Mouse (Mus musculus) frontal cortex, postnatal 25 days (tissue): ENCODE measurements around the gene Fxr1.
A peak's percentile ranks its signal among the peaks of the same experiment; 100 is the strongest.
"Not testable (repeated sequence)": the region's sequence is repeated elsewhere in the genome, so short reads cannot be mapped to it uniquely, and the experiment has no call there.

Experiments used
- DNase-seq, 2 experiments: peaks; one replicate each; pipeline ENCODE4 v3.0.0; 2022; ENCODE audit warnings: low spot score in 2 of 2

Fxr1 gene

DNA sequence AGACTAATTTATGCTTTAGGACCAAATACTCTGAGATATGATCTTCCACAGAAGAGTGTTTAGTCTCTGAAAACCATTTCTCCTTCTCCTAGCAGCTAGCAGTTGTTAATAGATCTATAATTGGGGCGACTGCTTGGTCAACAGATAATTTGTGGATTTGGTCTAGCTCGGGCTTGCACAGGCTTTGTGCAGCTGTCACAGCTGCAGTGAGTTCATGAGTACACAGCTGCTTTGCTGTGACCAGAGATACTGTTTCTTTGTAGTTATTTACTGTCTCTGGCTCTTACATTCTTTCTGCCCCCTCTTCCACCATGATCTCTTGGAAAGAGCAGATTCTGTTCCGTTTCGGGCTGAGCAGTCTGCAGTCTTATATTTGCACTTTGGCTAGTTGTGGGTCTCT lies 22.2 kb downstream of the Fxr1 start:
- DNase-seq = no peak

DNA sequence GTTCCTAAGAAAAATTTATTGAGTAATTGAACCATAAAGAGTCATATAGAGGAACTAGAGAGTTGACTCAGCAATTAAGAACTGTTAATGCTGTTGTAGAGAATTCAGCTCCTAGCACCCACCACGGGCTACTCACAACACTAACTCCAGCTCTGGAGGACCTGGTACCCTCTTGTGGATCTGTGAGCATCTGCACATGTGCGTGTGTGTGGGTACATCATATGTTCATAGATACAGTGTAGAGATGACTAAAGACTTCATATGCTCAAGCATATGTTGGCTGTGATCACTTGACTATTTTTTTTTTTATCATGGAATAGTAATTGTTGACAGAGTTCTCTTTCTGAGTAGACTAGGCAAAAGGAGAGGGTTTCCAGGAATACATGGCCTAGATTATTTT lies 42.6 kb downstream of the Fxr1 start:
- no peak for DNase-seq

DNA sequence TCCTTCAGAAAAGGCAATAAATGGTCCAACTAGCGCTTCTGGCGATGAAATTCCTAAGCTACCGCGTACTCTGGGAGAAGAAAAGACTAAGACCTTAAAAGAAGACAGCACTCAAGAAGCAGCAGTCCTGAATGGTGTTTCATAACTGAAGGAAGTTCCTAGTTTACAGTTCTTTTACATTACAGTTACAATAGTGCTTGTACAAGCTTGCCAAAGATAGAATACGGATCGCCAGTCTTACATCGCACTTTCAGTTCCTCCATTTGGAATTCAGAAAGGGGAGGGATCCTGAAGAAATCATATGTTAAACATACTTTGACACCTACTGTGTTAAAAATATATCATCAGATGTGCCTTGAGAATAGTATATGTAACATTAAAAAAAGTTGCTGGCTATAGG lies 49.2 kb downstream of the Fxr1 start:
- not testable (repeated sequence) for DNase-seq

DNA sequence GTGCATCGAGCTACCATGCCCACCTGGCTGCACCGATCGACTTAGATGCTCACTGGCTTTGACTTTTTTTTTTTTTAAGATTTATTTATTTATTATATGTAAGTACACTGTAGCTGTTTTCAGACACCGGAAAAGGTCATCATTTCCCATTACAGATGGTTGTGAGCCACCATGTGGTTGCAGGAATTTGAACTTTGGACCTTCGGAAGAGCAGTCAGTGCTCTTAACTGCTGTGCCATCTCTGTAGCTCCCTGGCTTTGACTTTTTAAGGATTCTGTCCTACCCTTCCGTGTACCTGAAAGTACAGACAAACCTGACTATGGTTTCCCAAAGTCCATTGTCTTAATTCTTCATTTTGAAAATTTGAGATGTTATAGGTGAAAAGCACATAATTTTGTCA lies 53.0 kb downstream of the Fxr1 start:
- DNase-seq = no peak

DNA sequence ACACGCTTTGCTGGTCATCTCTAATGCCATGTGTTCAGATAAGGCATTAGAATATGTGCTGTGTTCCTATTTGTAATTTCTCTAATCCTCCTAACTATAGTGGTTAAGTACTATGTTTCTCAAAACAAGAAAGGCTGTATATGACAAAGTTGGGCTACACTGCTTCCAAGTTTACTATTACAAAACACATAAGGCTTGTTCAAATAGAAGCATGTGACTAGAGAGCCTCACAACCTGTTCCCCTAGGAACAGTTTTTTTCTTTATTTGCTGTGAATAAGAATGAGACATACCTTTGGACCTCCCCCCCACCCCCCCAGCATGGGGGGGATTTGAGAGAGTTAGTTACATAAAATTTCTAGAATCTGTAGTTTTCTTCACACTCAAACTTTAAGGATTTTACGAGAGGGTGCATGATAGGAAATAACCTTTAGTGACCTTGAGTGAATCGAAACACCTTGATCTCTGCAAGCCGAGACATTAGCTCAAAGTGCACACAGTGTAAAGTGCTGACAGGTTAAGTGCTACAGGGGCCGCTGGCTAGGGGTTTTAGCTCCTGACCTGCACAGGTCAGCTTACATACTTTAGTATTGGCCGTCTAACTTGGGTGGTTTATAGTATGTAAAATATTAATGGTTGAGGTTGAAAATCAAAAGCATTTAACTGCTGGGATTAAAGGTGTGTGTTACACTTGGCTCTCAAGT lies 56.5 kb downstream of the Fxr1 start:
- DNase-seq = no peak

DNA sequence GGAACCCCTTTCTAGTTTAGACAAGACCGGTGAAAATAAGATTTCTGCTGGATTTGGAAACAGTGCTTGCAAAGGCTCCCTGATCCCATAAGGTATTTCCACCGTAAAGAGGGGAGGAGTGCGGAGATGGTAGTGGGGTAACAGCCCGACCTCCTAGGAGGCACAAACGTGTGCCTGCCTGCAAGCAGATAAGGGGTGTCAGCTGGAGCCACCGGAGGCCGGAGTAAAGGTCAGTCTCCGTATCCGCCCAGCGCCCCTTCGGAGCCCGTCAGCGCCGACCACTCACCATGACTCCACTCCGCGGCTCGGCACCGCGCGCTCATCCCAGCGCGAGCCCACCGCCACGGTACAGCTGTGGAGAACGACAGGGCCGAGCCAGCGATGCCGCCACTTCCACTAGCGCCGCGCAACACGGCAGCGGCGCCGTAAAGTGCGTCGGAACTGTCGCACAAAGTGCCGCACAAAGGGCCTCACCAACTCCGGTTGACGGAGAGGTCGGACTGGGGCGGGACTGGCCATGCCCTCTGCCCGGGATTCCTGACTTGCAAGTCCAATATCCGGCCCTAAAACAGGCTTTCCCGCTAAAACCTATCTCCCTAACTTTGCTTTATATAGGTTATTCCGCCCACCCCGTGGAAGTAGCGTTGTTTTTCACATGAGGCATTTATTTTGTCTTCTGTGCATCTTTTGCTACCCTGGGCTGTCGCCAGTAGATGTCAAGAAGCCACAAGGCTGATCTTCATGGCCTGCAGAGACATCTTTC lies 61.3 kb downstream of the Fxr1 start, which contains the start of gene Dnajc19:
Gene Dnajc19, minus strand, starts transcription at position 422 of the 763 bp plus-strand sequence.
- DNase-seq = peak; percentile 94 to 99

DNA sequence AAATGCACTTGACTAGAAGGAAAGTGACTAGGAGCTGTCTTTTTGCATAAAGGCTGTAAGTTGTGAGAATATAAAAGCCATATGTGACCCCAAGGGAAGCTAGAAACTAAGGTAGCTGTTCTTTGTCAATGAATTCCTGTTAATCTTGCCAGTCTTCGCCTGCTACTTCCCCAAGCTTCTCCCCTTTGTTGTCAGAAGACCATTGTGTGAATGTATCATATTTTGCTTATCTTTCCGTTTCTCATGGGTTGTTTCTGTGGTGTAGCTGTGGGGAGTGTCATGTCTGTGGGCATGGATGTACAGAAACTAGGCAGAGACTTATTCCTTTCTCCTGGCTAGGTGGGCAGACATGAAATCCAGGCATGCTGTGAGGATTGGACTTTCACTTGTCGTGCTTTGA lies 62.2 kb downstream of the Fxr1 start:
- no peak for DNase-seq

DNA sequence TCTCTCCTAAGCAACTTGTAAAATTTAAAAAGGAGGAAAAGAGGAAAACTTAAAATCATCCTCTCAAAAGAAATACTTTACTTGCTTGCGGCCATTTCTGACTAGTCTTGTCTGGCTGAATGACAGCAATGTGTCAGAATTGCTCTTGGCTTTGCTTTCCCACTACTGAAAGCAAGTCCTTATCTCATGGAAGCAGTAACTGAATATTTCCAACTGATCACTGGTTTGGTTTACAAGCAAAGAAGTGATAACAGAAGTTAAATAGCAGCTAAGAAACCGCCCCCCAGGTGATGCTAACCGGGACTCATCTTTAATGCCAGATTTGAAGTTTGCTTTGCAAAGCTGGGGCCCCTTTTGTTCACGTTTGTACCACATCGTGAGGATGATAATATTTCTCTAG lies 63.9 kb downstream of the Fxr1 start:
- no peak for DNase-seq

DNA sequence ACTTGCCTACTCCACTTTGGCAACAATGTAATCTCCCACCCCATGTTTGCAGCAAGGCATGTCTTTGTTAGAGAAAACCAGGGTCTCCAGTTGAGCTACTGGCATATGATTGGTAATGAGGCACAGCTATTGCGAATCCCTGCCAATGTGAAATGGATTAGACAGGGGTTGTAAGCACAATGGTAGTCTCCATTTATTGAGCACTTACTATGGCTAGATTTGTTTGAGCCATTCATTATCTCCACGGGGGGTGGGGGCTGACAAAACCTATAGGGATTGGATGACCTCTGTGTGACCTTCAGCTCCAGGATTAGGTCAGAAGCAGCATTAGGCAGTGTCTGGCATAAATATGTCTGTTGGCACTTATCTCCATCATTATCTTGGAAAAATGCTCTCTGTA lies 83.1 kb downstream of the Fxr1 start:
- DNase-seq = no peak

DNA sequence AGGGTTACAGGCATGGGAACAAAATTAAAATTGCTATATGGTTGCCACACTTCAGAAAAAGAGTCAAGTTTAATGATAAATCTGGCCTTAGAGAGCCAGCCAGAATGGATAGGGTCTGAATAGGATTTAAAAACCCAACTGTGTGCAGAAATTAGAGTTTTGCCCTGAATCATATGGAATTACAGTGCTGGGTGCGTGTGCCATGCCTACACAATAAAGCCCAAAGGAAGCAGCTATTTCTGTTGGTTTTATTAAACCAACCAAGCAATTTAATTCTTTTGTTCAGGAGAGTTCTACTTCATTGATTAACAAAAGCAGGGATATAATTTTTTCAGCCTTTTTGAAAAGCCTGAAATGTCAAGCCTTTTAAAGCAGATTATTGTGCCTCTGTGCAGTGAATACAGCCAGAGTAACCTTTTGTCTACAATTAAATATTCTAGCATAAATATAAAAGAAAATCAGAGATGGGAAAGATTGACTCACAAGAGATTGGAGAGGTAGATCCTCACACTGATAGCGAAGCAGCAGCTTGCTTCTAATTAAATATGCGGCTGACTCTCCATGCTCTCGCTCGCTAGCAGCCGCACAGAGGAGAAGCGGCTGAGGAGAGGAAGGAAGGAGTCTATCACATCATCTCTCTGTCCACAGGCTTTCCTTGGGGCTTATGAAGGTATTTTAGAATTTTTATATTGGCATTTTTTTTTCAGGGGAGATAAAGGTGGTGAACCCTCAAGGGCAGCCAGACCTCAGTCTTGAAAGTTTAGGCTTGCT lies 84.3 kb downstream of the Fxr1 start:
- no peak for DNase-seq

DNA sequence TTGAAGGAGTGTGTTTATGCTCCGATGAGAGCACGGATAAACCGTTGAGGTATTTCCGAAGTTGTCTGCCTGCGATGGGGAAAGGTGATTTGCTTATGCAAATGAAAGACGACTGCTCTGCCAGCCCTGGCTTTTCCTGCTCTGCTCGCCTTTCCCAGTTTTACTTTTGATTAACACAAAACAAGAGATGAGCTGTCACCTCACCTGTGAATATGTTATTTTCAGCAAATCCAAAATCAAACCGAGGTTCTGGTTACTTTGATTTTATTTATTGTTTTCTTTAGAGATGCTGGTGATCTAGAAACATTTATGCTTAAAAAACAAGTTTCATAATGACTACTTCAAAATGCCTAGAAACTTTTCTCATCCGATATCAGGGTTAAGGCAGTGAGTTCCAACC lies 86.7 kb downstream of the Fxr1 start:
- no peak for DNase-seq

DNA sequence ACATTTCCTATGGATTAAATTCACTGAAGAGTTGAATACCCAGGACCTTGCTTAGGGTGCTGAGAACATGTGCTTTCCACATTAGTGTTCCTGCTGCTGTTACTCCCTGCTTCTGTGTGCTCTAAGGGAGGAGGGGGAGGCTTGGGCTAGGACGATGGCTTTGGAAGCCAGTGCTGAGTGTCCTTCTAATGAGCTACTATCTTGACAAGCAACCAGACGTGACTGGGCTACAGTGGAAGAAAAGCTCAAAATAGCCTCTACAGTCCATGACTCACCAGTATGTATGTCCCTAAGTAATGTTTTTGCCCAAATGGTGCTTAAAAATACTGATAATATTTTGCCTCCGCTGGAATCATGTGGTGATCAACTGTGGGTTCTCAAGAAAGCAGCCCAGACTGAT lies 87.9 kb downstream of the Fxr1 start:
- DNase-seq = no peak

DNA sequence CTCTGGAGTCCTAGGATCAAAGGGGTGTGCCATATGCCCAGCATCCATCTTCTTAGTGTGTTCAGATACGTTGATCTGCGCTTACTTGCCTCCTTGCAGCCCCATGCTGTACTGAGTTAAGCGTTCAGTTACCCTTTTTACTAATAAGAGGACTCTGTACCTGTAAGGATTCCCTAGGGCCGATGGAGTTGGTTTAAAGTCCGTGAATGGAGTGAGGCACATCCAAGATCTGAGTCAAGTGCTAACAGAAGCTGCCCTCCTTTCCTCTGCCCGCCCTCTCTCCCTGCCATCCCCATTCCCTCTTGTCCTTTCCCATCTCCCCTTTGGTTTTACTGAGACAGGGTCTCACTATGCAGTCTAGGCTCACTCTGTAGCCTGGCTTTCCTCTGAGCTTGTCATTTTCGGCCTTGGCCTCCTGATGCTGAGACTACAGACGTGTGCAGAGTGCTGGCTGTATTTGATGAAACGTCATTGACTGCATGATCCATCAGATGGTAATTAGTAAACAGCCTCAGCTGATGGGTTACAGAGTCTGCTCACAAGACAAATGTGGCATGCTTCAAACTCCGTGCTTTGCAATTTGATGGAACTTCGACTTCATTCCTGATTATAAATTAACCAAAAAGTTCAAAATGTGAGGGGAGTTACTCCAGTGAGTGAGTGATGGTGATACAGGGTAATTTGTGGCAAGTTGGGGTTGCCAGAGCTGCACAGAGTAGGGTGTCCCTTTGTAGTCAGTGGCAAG lies 92.4 kb downstream of the Fxr1 start:
- no peak for DNase-seq

DNA sequence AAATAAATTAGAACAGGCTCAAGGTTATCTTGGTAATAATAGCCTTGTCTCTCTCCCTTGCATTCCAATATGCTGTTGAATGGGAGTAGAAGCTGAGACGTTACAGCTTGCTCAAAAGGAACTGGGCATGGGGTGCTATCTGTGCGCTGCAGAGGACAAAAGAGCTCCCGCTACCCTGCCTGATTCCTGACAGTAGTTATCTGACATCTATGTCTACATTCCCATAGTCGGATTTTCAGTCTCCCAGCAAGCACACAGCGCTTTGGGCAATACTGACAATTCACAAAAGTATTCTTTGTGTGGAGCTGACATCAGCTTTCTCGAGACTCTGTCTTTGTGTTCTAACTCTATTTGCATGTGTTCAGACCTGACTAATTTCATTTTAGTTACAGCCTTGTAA lies 96.1 kb downstream of the Fxr1 start:
- DNase-seq = no peak

DNA sequence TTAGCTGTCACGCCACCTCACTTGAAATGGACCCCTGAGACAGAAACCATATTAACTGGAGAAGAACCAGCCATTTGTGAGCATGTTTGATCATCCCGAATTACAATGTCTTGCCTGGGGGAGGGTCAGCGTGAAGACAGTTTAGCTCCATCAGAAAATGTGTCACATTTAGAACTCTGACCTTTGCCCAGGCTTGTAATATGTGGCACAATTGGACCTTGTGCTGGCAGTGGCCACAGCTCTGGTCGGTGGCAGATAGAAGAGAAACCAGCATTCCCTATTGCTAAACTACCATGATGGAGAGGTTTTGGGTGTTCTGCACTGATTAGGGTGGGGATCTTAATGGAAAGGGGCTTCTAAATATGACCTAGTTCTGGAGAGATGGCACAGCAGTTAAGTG lies 100.1 kb downstream of the Fxr1 start:
- no peak for DNase-seq
